Mouse (Mus musculus): ENCODE measurements around the gene Prkcg.
"Not testable (repeated sequence)": the region's sequence is repeated elsewhere in the genome, so short reads cannot be mapped to it uniquely, and the experiment has no call there.

Prkcg gene

DNA sequence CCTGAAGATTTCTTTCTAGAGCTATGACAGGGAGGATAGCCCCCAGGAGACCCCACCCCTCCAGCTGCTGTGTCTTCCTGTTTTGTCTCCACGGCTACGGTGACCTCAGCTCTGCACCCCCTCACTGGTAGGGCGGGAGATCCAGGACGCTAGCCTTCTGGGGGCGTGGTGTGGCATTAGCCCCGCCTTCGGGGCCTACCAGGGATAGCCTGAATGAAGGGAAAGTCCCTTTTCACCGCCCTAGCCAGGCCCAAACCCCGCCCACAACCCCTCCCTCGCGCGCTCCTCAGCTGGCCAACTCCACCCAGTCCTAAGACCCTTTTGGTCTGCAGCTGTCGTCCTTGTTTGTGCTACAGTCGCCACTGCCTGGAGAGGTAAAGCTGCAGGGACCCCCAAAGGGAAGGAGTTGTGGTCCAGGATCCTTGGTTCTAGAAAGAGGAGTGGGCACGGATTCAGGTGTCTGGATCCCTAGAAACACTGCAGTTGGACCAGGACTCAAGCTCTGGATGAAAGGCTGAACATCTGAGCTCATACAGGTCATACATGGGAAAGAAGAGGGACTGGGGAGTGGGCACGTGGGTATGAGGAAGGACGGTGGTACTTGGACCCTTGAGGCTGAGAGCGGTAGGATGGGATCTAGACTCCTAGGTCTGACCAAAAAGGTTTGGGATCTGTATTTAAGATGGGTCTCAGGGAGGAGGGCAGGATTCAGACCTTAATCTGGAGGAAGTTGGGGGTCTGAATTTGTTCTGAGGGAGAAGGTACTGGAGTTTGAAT lies 1.5 kb downstream of the Prkcg start:
- peak; percentile 98 to 99 for DNase-seq (ENCODE audit: inconsistent age in 2 of 2, low spot score in 1 of 2)

GRCm38 (mm10) chr7:3291197-3291596 lies 2.2 kb downstream of the Prkcg start:
- peak; percentile 60 to 70 for DNase-seq (ENCODE audit: inconsistent age in 2 of 2, low spot score in 1 of 2)

DNA sequence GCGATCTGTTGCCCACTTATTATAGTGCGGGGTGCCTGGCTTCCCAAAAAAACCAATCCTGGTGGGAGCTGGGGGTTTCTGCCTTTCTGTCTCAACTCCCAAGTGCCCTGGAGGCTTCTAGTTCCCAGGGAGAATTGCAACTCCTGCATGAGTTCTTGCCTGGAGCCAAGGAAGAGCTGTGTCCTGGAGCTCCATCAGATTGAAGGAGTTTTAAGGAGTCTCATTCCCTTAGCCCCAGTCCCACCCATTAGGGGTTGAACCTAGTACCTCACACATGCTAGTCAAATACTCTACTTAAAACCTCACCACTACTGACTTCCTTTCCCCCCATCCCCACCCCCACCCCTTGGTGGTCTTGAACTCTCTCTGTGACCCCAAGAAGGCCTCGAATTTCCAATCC lies 2.8 kb downstream of the Prkcg start:
- no peak for DNase-seq (ENCODE audit: inconsistent age in 2 of 2, low spot score in 1 of 2)

GRCm38 (mm10) chr7:3292271-3292670 lies 3.3 kb downstream of the Prkcg start:
- DNase-seq (ENCODE audit: inconsistent age in 2 of 2, low spot score in 1 of 2) = not testable (repeated sequence)

DNA sequence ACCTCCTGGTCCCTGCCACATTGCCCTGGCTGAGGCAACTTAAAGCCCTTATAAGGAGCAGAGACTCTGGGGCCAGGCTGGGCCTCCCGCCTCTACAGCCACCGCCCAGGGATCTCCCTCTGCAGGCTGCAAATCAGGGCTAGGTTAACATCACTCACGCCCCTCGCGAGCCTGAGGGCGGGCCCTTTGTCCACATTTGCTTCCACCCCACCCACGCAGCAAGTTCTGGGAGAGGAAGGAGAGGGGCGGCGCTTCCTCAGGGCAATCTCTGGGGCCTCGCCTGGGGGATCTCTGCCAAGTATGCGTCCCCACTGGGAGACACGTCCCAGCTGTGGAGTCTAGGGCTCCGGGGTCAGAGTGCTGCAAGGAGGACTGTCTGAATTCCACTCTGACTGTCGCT lies 3.8 kb downstream of the Prkcg start:
- DNase-seq (ENCODE audit: inconsistent age in 2 of 2, low spot score in 1 of 2) = peak; percentile 95 to 97

GRCm38 (mm10) chr7:3294794-3295193 lies 5.8 kb downstream of the Prkcg start:
- DNase-seq (ENCODE audit: inconsistent age in 2 of 2, low spot score in 1 of 2) = no peak

GRCm38 (mm10) chr7:3295321-3296110 lies 6.5 kb downstream of the Prkcg start:
- DNase-seq (ENCODE audit: inconsistent age in 2 of 2, low spot score in 1 of 2) = no peak

- no peak for DNase-seq (ENCODE audit: inconsistent age in 2 of 2, low spot score in 1 of 2)
These were observed 7.7 kb downstream of the Prkcg start for GRCm38 (mm10) chr7:3296711-3297110.

GRCm38 (mm10) chr7:3299941-3300617 lies 11.1 kb downstream of the Prkcg start:
- DNase-seq (ENCODE audit: inconsistent age in 2 of 2, low spot score in 1 of 2) = peak in 1 of 2 experiments; percentile 67

DNA sequence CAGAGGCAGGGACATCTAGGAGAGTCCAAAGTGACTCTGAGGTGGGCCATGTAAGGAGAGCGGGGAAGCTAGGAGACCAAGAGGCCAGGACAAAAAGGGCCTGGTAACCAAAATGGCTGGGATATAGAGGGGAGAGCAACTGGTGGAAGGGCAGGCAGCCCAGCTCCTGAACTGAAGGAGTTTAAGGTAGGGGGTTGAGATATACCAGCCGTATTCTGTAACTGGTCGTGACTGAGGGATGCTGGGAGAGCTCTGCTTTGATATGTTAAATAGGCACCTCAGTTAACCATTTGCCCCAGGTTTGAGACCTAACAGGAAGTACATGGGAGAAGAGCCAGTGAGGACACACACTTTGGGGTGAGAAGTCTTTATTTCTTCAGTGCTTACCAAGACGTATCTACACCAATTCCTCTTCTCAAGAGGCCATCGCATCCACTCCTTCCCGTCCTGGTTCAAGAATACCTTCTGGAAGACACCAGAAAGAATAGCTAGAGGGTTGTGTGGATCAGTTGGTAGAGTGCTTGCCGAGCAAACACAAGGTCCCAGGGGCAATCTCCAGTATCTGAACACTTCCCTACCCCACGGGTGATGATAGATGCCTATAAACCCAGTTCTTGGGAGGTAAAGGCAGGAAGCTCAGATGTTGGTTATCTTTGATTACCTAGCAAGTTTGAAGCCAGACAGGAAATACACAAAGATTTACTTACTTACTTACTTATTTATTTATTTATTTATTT lies 12.1 kb downstream of the Prkcg start:
- DNase-seq (ENCODE audit: inconsistent age in 2 of 2, low spot score in 1 of 2) = no peak

- DNase-seq (ENCODE audit: inconsistent age in 2 of 2, low spot score in 1 of 2) = peak; percentile 58 to 78
These were observed 12.9 kb downstream of the Prkcg start for GRCm38 (mm10) chr7:3301628-3302555.

DNA sequence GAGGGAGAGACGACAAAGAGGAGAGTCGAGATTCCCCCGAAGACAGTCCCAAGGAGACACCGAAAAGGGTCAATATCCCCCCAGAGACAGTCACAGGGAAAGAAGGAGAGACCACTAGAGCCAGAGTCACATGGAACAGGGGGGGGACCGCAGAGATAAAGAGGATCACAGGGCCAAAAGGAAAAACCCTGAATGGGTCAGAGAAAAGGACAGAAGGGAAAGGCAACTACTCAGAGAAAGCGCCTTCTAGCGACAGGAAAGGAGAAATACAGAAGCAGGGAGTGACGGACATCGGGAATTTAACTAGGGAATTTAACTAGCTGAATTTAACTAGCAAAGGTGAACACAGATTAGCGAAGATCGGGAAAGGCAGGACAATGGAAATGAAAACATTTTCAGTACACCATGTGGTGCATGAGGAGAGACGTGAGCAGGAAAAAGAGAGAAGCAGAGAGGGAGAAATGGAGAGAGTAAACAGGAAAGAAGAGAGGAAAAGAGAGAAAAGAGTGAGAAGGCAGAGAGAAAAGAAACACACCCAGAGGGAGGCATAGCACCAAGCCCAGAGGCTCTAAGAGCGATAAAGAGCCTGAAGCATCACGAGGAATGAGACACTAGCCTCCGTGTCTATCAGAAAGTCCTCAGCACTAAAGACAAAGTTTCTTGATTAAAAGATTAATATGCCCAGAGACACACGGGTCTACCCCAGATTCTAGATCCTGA lies 13.7 kb downstream of the Prkcg start:
- DNase-seq (ENCODE audit: inconsistent age in 2 of 2, low spot score in 1 of 2) = peak in 1 of 2 experiments; percentile 73

- peak; percentile 47 to 62 for DNase-seq (ENCODE audit: inconsistent age in 2 of 2, low spot score in 1 of 2)
These were observed 14.3 kb downstream of the Prkcg start for GRCm38 (mm10) chr7:3303276-3303781.

DNA sequence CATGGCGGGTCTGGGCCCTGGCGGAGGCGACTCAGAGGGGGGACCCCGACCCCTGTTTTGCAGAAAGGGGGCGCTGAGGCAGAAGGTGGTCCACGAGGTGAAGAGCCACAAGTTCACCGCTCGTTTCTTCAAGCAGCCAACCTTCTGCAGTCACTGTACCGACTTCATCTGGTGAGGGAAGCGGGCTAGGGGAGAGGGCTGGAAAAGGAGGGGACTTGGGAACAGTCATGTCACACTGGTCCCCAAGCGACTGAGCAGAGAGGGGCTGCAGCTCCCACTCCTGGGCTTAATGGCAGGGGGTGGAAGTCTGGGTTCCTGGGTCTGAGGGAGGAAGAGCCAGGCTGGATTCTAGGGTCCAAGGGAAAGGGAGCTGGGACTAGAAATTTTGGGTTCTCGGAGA lies 14.8 kb downstream of the Prkcg start:
- DNase-seq (ENCODE audit: inconsistent age in 2 of 2, low spot score in 1 of 2) = no peak

- peak in 1 of 2 experiments; percentile 38 for DNase-seq (ENCODE audit: inconsistent age in 2 of 2, low spot score in 1 of 2)
These were observed 15.3 kb downstream of the Prkcg start for GRCm38 (mm10) chr7:3304298-3304697.

- no peak for DNase-seq (ENCODE audit: inconsistent age in 2 of 2, low spot score in 1 of 2)
These were observed 17.4 kb downstream of the Prkcg start for GRCm38 (mm10) chr7:3306400-3306799.

- no peak for DNase-seq (ENCODE audit: inconsistent age in 2 of 2, low spot score in 1 of 2)
These were observed 19.7 kb downstream of the Prkcg start for GRCm38 (mm10) chr7:3308646-3309045.

DNA sequence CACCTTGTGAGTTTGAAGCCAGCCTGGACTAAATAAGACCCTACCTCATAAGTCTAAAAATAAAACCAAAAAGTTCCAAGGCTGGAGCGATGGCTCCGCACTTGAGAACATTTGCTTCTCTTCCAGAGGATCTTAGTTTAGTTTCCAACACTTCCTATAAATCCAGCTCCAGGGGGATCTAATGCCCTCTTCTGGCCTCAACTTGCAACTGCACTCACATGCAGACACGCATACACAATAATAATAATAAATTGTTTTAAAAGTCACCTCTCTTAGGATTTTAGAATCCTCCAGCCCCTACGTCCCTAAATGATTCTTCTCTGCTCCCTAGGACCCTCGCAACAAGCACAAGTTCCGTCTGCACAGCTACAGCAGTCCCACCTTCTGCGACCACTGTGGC lies 21.3 kb downstream of the Prkcg start:
- DNase-seq (ENCODE audit: inconsistent age in 2 of 2, low spot score in 1 of 2) = no peak

DNA sequence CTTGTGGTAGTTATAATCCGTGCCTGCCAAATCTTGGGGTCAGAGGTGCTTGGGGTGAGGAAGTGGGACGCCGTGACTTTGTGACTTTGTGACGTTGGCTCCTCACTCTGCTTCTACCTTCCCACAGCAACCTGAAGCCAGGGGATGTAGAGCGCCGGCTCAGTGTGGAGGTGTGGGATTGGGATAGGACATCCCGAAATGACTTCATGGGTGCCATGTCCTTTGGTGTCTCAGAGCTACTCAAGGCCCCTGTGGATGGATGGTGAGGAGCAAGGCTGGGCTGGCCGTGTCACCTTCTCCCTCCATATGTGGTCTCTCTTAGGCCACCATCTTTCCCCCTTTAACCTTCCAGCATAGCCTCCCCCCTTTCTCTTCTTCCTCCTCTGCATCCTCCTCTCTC lies 24.6 kb downstream of the Prkcg start:
- no peak for DNase-seq (ENCODE audit: inconsistent age in 2 of 2, low spot score in 1 of 2)

All from adrenal gland, adult (tissue).